Mouse (Mus musculus): ENCODE data around the gene Olfr1431. TPM values are rescaled to one million over a fixed set of nuclear protein-coding genes. Genes with fewer than 3 reads are reported as not detected.
"Not testable (repeated sequence)": the region's sequence is repeated elsewhere in the genome, so short reads cannot be mapped to it uniquely, and the experiment has no call there.

Gene Olfr1431
- not detected in 2 replicates for polyA plus RNA-seq (2015; fragmentation: Nextera tagmentation; extraction: Ambion mirVana)

DNA sequence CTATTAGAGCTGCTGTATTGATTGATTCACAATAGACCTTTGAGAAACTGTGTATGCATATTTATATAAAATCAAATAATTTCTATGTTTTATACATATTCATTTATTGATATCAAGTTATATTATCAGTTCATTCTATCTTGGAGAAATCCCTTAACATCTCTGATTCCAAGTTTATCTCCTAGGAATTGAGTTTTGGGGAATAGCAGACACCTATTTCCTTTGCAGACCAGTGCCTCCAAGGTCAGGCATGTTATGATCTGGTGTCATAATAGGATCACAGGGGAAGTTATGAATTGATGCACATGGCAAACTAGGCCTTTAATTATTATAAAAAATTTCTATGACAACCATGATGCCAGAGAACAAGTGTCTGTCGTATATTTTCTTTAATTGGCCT is at the start of gene Olfr1431:
Olfr1431 (plus strand) TSS at position 301 of the 400 bp plus-strand sequence.
- 74% methylated on average over 1 of the region's 1 CpGs for WGBS
- H3K4me1 ChIP-seq, result no peaks in the 10 kb centered on the region
- H3K27me3 ChIP-seq, result no peaks in the 10 kb centered on the region
- H3K4me2 ChIP-seq, result no peak within 1 kb of the TSS
- no peak within 1 kb of the TSS for H3K4me3 ChIP-seq
- no peak within 1 kb of the TSS for H3K9ac ChIP-seq
- no peak for ATAC-seq (ENCODE audit: borderline replicate concordance, extremely low read depth, low FRiP score, low TSS enrichment)
- no peaks in the 10 kb centered on the region for H3K9me3 ChIP-seq
- no peak within 1 kb of the TSS for H3K27ac ChIP-seq
- H3K36me3 ChIP-seq, result no peaks in the 10 kb centered on the region

DNA sequence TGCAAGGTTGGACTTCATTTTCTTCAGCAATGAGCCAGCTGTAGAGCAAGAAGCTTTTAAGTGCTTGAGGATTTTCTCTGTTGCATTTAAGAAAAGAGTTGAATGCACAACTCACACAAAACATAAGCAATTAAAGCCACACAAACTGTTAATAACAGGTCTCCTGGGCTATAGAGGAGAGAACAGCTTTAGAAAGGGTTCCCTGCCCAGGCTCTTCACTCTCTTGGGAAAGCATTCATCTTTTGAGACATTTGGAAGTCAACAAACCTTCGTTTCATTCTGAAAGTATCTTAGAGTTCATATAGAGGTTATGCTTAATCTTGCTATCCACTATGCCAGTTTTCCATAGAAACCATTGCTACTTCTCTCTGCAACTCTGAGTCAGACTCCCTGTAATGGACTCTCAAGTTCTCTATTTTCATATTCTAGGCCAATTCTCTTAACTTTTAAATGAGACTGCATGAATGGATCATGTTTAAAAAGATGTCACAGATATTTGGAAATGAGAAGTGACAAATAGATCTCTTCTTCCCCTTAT is 30.3 kb upstream of the Olfr1431 start, which contains the start of gene Olfr1555-ps1:
Olfr1555-ps1 (minus strand) TSS at position 51 of the 538 bp plus-strand sequence.
- not testable (repeated sequence) for H3K4me2 ChIP-seq; H3K27ac ChIP-seq; ATAC-seq (ENCODE audit: borderline replicate concordance, extremely low read depth, low FRiP score, low TSS enrichment); H3K27me3 ChIP-seq; H3K9ac ChIP-seq; H3K4me1 ChIP-seq; H3K36me3 ChIP-seq; H3K4me3 ChIP-seq; H3K9me3 ChIP-seq
- 3% methylated on average over 1 of the region's 1 CpGs for WGBS

DNA sequence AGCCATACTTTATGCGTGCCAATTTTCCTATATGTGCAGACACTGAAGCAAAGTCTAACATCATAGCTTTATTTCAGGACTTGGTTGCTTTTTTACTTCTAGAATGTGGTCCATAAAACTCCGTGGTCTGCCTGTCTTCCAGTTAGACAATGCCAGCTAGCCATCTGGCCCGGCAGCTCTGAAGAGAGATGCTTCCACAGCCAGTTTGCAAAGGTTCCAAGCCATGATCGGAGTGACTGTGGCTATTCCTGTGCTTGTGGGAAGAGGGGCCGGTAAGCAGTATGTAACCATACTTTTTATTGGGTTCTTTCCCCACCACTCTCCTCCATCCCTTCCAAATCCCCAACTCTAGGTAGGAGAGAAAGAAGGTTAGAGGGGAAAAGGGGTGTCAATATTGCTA is 25.0 kb upstream of the Olfr1431 start:
- H3K9me3 ChIP-seq; H3K36me3 ChIP-seq; H3K4me1 ChIP-seq; H3K27me3 ChIP-seq; H3K27ac ChIP-seq; ATAC-seq (ENCODE audit: borderline replicate concordance, extremely low read depth, low FRiP score, low TSS enrichment); H3K4me3 ChIP-seq; H3K9ac ChIP-seq; H3K4me2 ChIP-seq: not testable (repeated sequence)
- WGBS, result 69% methylated on average over 5 of the region's 5 CpGs

DNA sequence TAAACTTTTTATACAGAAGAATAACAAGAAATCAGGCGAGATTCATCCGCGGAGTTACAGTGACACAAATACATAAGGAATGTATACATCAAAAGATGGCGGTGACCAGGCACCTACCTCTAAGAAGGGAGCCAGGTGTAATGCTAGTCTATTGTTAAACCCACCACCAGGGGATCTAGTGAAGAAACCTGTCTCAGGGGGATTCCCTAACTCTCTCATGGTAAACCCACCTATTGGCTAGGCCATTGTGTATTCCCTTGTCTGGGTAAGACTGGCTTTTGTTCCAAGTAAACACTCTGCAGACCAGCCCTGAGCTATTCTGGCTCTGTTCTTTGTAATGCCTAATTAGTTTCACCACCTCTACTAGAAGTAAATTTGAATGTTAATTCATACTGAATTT is 1.4 kb upstream of the Olfr1431 start:
- WGBS, result 83% methylated on average over 4 of the region's 4 CpGs
- not testable (repeated sequence) for H3K4me3 ChIP-seq; H3K4me2 ChIP-seq; H3K27ac ChIP-seq; H3K4me1 ChIP-seq; H3K9ac ChIP-seq; H3K36me3 ChIP-seq; ATAC-seq (ENCODE audit: borderline replicate concordance, extremely low read depth, low FRiP score, low TSS enrichment); H3K27me3 ChIP-seq; H3K9me3 ChIP-seq

DNA sequence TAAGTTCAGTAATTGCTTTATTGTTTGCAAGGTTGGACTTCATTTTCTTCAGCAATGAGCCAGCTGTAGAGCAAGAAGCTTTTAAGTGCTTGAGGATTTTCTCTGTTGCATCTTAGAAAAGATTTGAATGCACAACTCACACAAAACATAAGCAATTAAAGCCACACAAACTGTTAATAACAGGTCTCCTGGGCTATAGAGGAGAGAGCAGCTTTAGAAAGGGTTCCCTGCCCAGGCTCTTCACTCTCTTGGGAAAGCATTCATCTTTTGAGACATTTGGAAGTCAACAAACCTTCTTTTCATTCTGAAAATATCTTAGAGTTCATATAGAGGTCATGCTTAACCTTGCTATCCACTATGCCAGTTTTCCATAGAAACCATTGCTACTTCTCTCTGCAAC is 32.1 kb downstream of the Olfr1431 start, which contains the start of gene Olfr1432:
Olfr1432 (minus strand) TSS at position 101 of the 400 bp plus-strand sequence.
- H3K9ac ChIP-seq; H3K27ac ChIP-seq; H3K9me3 ChIP-seq; H3K27me3 ChIP-seq; H3K4me3 ChIP-seq; H3K4me1 ChIP-seq; H3K4me2 ChIP-seq; H3K36me3 ChIP-seq; ATAC-seq (ENCODE audit: borderline replicate concordance, extremely low read depth, low FRiP score, low TSS enrichment): not testable (repeated sequence)

DNA sequence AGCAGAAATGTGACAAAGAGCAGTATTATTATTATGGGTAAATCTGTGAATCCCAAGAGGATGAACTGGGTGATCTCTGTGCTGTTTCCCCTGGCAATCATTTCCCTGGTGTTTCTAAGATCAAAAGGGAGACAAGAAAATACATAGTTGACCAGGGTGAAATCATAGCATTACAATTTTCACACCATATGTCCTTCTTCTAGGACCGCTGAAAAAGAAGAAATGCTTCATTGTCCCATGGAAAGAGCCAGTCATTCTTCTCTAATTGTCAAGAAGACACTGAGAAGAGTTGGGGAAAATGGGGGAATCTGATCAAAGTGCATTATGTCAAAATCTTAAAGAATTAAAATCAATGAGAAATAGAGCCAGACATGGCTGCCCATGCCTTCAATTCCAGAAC is 41.1 kb downstream of the Olfr1431 start, which contains the start of gene Olfr262:
Olfr262 (minus strand) TSS at position 101 of the 400 bp plus-strand sequence.
- Histone ChIP-seq H3K4me3 (no peak within 1 kb of the TSS), H3K36me3 (no peaks in the 10 kb centered on the region), H3K4me2 (no peak within 1 kb of the TSS), H3K27ac (no peak within 1 kb of the TSS), H3K27me3 (no peaks in the 10 kb centered on the region), H3K9me3 (no peaks in the 10 kb centered on the region), H3K4me1 (no peaks in the 10 kb centered on the region), H3K9ac (no peak within 1 kb of the TSS)
- ATAC-seq (ENCODE audit: borderline replicate concordance, extremely low read depth, low FRiP score, low TSS enrichment), result no peak
- 75% methylated on average over 1 of the region's 1 CpGs for WGBS

DNA sequence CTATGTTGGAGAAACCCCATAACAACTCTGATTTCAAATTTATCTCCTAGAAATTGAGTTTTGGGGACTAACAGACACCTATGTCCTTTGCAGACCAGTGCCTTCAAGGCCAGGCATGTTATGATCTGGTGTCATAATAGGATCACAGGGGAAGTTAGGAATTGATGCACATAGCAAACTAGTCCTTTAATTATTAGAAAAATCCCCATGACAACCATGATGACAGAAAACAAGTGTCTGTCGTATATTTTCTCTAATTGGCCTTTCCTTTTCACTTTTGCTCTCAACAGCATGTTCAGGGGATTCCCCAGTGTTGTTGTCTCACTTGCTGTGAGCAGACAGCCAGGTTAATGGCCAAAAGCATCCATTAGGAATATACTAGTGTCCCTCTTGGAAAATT is 60.3 kb downstream of the Olfr1431 start, which contains the start of gene Olfr235:
Olfr235 (plus strand) TSS at position 301 of the 400 bp plus-strand sequence.
- no peak within 1 kb of the TSS for H3K27ac ChIP-seq
- no peaks in the 10 kb centered on the region for H3K27me3 ChIP-seq
- ATAC-seq (ENCODE audit: borderline replicate concordance, extremely low read depth, low FRiP score, low TSS enrichment), result no peak
- 66% methylated on average over 1 of the region's 1 CpGs for WGBS
- no peaks in the 10 kb centered on the region for H3K9me3 ChIP-seq
- H3K4me1 ChIP-seq, result no peaks in the 10 kb centered on the region
- no peak within 1 kb of the TSS for H3K4me2 ChIP-seq
- no peaks in the 10 kb centered on the region for H3K36me3 ChIP-seq
- H3K9ac ChIP-seq, result no peak within 1 kb of the TSS
- H3K4me3 ChIP-seq, result no peak within 1 kb of the TSS

Other genes with a start within 250 kb of the Olfr1431 start
- 3.6 and 3.9 TPM in 2 replicates for gene Osbp, start 234.7 kb upstream of the Olfr1431 start, polyA plus RNA-seq (2015; fragmentation: Nextera tagmentation; extraction: Ambion mirVana)
- not detected in 2 replicates for gene Olfr1423, start 159.3 kb upstream of the Olfr1431 start, polyA plus RNA-seq (2015; fragmentation: Nextera tagmentation; extraction: Ambion mirVana)
- gene Olfr1424, start 138.0 kb upstream of the Olfr1431 start, polyA plus RNA-seq (2015; fragmentation: Nextera tagmentation; extraction: Ambion mirVana), result not detected in 2 replicates
- not detected in 2 replicates for gene Olfr1425, start 122.9 kb upstream of the Olfr1431 start, polyA plus RNA-seq (2015; fragmentation: Nextera tagmentation; extraction: Ambion mirVana)
- not detected in 2 replicates for gene Olfr1426, start 108.6 kb upstream of the Olfr1431 start, polyA plus RNA-seq (2015; fragmentation: Nextera tagmentation; extraction: Ambion mirVana)
- gene Olfr1427, start 97.3 kb upstream of the Olfr1431 start, polyA plus RNA-seq (2015; fragmentation: Nextera tagmentation; extraction: Ambion mirVana), result not detected in 2 replicates
- gene Olfr1428, start 84.7 kb upstream of the Olfr1431 start, polyA plus RNA-seq (2015; fragmentation: Nextera tagmentation; extraction: Ambion mirVana), result not detected in 2 replicates
- gene Olfr76, start 77.4 kb upstream of the Olfr1431 start, polyA plus RNA-seq (2015; fragmentation: Nextera tagmentation; extraction: Ambion mirVana), result not detected in 2 replicates
- not detected in 2 replicates for gene Olfr1555-ps1, start 30.5 kb upstream of the Olfr1431 start, polyA plus RNA-seq (2015; fragmentation: Nextera tagmentation; extraction: Ambion mirVana)
- not detected in 2 replicates for gene Olfr1432, start 32.0 kb downstream of the Olfr1431 start, polyA plus RNA-seq (2015; fragmentation: Nextera tagmentation; extraction: Ambion mirVana)
- not detected in 2 replicates for gene Olfr262, start 41.0 kb downstream of the Olfr1431 start, polyA plus RNA-seq (2015; fragmentation: Nextera tagmentation; extraction: Ambion mirVana)
- gene Olfr235, start 60.4 kb downstream of the Olfr1431 start, polyA plus RNA-seq (2015; fragmentation: Nextera tagmentation; extraction: Ambion mirVana), result not detected in 2 replicates
- not detected in 2 replicates for gene Olfr1434, start 79.2 kb downstream of the Olfr1431 start, polyA plus RNA-seq (2015; fragmentation: Nextera tagmentation; extraction: Ambion mirVana)
- not detected in 2 replicates for gene Olfr1436, start 98.5 kb downstream of the Olfr1431 start, polyA plus RNA-seq (2015; fragmentation: Nextera tagmentation; extraction: Ambion mirVana)
- not detected in 2 replicates for gene Olfr1437, start 124.5 kb downstream of the Olfr1431 start, polyA plus RNA-seq (2015; fragmentation: Nextera tagmentation; extraction: Ambion mirVana)
- not detected in 2 replicates for gene Olfr1438-ps1, start 135.3 kb downstream of the Olfr1431 start, polyA plus RNA-seq (2015; fragmentation: Nextera tagmentation; extraction: Ambion mirVana)
- not detected in 2 replicates for gene Olfr1440, start 186.6 kb downstream of the Olfr1431 start, polyA plus RNA-seq (2015; fragmentation: Nextera tagmentation; extraction: Ambion mirVana)
- not detected in 2 replicates for gene Olfr1441, start 216.8 kb downstream of the Olfr1431 start, polyA plus RNA-seq (2015; fragmentation: Nextera tagmentation; extraction: Ambion mirVana)
- not detected in 2 replicates for gene Pfpl, start 227.3 kb downstream of the Olfr1431 start, polyA plus RNA-seq (2015; fragmentation: Nextera tagmentation; extraction: Ambion mirVana)